Mouse (Mus musculus) left cerebral cortex, postnatal 36 days (tissue): Measurements from ENCODE around the gene Sult2a3. TPM values are rescaled to one million over a fixed set of nuclear protein-coding genes. Genes with fewer than 3 reads are reported as not detected.
"Not testable (repeated sequence)": the region's sequence is repeated elsewhere in the genome, so short reads cannot be mapped to it uniquely, and the experiment has no call there.

Experiments used
- DNase-seq, 2 experiments: peaks; one replicate each; pipeline ENCODE4 v3.0.0; 2021 to 2022; ENCODE audit warnings: low spot score in 2 of 2, mixed read lengths in 1 of 2
- intact Hi-C: fragments of 180-260 bp; cut with DNase I; formaldehyde crosslinking; loops from one replicate; pipeline ENCODE4 v1.15.1; 2025
- total RNA-seq, 2 experiments: library from RNA; stranded (reverse); gene quantifications; 2 replicates each; pipeline ENCODE4 v1.2.3; 2021

The Sult2a3 gene
- total RNA-seq = not detected

GRCm38 (mm10) chr7:14122944-14123343, at the start of gene Sult2a3:
TSS of gene Sult2a3 (minus strand) at chr7:14123044.
- no peak for DNase-seq
- intact Hi-C loops = no loop called here

GRCm38 (mm10) chr7:14120436-14120835, 2.4 kb downstream of the Sult2a3 start:
- DNase-seq = no peak
- intact Hi-C loops = no loop called here

- intact Hi-C loops, DNase-seq: not testable (repeated sequence)
These were observed 3.0 kb downstream of the Sult2a3 start for GRCm38 (mm10) chr7:14119865-14120264.

- no peak for DNase-seq
- intact Hi-C loops = no loop called here
These were observed 6.1 kb downstream of the Sult2a3 start for GRCm38 (mm10) chr7:14116761-14117160.

GRCm38 (mm10) chr7:14114471-14114870, 8.4 kb downstream of the Sult2a3 start:
- intact Hi-C loops = not testable (repeated sequence)

GRCm38 (mm10) chr7:14047821-14048220, 75.0 kb downstream of the Sult2a3 start:
- DNase-seq, intact Hi-C loops: not testable (repeated sequence)

More at GRCm38 (mm10) chr7:14114471-14114870, 8.4 kb downstream of the Sult2a3 start:
- DNase-seq = not testable (repeated sequence)

- intact Hi-C loops, DNase-seq: not testable (repeated sequence)
These were observed 92.0 kb downstream of the Sult2a3 start for GRCm38 (mm10) chr7:14030831-14031230.

Other genes starting within 250 kb of the Sult2a3 start
- gene Sult2a4, start 133.4 kb downstream of the Sult2a3 start, total RNA-seq = not detected
- not detected for gene Sult2a6, start 131.8 kb upstream of the Sult2a3 start, total RNA-seq
- not detected for gene Obox8, start 210.5 kb upstream of the Sult2a3 start, total RNA-seq